Mouse (Mus musculus) megakaryocyte, embryonic 14.5 days (primary cell): ENCODE measurements at regions not wholly inside any gene's neighbourhood (a gene's known extent, or its start where the extent isn't known, plus 50 kb on each side); places are given as distances from the start of the nearest gene placed in this dataset.

Source experiments
- H3K27me3 ChIP-seq: replicated peaks from 2 replicates; pipeline ENCODE3; 2012; ENCODE audit warnings: inconsistent platforms
- H3K36me3 ChIP-seq: replicated peaks from 2 replicates; pipeline ENCODE3; 2012; ENCODE audit warnings: low read length, inconsistent platforms, mixed read lengths
- H3K4me1 ChIP-seq: 2 replicates; pipeline ENCODE4 v1.6.1; 2012; ENCODE audit warnings: inconsistent platforms
- H3K4me3 ChIP-seq: replicated peaks from 2 replicates; pipeline ENCODE3; 2012; ENCODE audit warnings: moderate library complexity, mild to moderate bottlenecking, inconsistent platforms
- H3K9me3 ChIP-seq: 2 replicates; pipeline ENCODE4 v1.6.1; 2012; ENCODE audit warnings: inconsistent platforms
- FLI1 ChIP-seq: IDR thresholded peaks from 2 replicates; pipeline ENCODE4 v1.6.1; 2012; ENCODE audit warnings: low read length, inconsistent platforms, mixed read lengths
- GATA1 ChIP-seq: IDR thresholded peaks from 3 replicates; pipeline ENCODE4 v1.6.1; 2012; ENCODE audit warnings: mixed read lengths, low read length, inconsistent platforms, borderline replicate concordance

DNA sequence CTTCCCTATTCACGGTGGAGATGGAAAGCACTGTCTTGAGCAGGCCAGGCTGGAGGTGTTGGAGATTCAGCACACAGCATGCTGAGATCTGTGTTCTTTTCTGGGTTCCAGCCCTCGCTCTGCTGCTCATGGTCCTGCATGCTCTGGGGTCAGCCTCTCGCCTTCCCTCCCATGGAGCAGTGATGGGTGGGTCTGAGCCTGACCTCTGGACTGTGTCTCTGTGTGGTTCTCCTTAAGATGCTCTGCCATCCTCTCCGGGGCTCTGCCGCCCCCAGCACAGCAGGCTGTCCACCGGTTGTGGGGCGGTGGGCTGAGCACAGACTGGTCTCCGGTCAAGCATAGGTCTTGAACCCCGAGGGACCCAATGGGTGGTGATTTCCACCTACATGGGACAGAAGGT is 57.7 kb upstream of the Lemd2 start:
- H3K4me3 ChIP-seq, result no peak overlapping the region
- H3K9me3 ChIP-seq, result peaks cover 28% of the 10 kb centered on the region
- no peak for TF ChIP-seq GATA1
- no peak for TF ChIP-seq FLI1
- H3K36me3 ChIP-seq, result no peaks in the 10 kb centered on the region
- no peaks in the 10 kb centered on the region for H3K4me1 ChIP-seq
- H3K27me3 ChIP-seq, result peaks cover 12% of the 10 kb centered on the region

DNA sequence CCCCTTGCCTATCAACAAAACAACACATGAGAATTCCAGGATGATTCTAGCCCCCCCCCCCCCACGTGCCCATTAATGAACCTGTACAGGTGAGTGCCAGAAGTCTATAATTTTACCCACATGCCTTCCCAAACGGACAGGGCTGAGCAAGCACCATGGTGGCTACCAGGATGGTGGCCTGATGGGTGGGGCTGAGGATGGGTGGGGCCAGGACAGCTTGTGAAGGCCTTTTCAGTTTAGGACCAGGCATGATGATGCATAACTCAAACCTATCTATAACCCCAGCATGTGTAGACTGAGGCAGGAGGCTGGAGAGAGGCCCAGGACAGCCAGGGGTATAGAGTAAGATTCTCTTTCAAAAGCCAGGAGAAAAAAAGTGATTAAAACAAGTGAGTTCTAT is 57.0 kb upstream of the Lemd2 start:
- H3K27me3 ChIP-seq, result peaks cover 20% of the 10 kb centered on the region
- H3K36me3 ChIP-seq, result no peaks in the 10 kb centered on the region
- no peak overlapping the region for H3K4me3 ChIP-seq
- no peaks in the 10 kb centered on the region for H3K4me1 ChIP-seq
- peaks cover 33% of the 10 kb centered on the region for H3K9me3 ChIP-seq
- no peak for TF ChIP-seq FLI1
- TF ChIP-seq GATA1, result no peak

DNA sequence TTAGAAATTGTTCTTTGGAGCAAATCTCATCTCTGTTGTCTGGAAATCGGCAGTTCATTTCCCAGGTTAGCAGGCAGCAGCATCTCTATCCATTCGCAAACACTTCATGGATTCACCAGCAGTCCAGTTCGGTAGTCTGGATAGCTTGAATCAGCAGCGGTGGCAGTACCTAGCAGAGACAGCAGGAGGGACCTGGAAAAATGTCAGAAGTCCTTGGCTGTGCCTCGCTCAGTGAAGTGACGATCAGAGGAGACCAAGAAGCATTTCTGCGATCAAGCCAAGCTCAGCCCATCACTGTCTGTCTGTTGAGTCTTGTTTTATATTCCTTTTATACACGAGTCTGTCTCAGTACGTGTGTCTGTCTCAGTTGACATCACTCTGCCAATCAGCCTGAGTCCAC is 55.8 kb upstream of the Lemd2 start:
- peaks cover 38% of the 10 kb centered on the region for H3K9me3 ChIP-seq

DNA sequence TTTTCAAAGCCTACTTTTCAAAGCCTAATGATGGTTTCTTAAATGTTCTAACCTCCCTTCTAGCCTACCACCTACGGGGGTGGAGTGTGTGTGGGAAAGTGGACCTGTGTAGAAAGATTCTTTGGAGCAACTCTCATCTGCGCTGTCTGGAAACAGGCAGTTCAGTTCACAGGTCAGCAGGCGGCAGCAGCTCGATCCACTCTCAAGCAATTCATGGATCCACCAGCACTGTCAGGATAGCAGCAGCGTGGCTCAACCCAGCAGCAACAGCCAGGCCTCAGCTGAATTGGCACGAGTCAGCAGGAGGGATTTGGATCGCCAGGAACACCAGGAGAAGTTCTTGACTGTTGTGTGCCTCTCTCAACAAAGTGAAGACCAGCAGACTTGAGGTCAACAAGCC is 53.1 kb upstream of the Lemd2 start:
- no peaks in the 10 kb centered on the region for H3K4me1 ChIP-seq
- peaks cover 34% of the 10 kb centered on the region for H3K27me3 ChIP-seq
- no peak overlapping the region for H3K4me3 ChIP-seq
- no peak for TF ChIP-seq FLI1
- peaks cover 38% of the 10 kb centered on the region for H3K9me3 ChIP-seq
- no peaks in the 10 kb centered on the region for H3K36me3 ChIP-seq

More for the DNA sequence above, 55.8 kb upstream of the Lemd2 start:
- Histone ChIP-seq H3K36me3 (no peaks in the 10 kb centered on the region), H3K4me1 (no peaks in the 10 kb centered on the region), H3K4me3 (no peak overlapping the region), H3K27me3 (peaks cover 27% of the 10 kb centered on the region)
- no peak for TF ChIP-seq GATA1
- no peak for TF ChIP-seq FLI1

DNA sequence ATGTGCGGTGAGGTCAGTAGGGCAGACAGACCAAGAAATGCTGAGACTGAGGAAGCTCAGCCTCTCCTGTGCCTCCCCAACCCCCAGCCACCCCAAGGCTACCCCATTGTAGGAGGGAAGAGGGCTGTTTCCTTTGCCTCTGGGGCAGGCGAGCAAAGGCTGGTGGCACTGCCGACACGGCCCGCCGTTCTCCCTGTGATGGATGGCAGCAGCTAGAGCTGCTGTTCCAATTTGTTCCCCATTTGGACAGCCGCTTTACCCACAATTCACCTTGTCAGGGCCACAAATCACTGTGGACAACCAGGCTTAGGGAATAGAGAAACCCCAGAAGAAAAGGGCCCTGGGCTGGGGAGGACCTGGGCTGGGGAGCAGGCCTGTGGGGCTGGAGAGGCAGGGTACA is 51.5 kb upstream of the Lemd2 start:
- TF ChIP-seq GATA1 (no peak), FLI1 (no peak)
- H3K4me1 ChIP-seq, result no peaks in the 10 kb centered on the region
- H3K36me3 ChIP-seq, result no peaks in the 10 kb centered on the region
- peaks cover 32% of the 10 kb centered on the region for H3K27me3 ChIP-seq
- peaks cover 32% of the 10 kb centered on the region for H3K9me3 ChIP-seq
- H3K4me3 ChIP-seq, result no peak overlapping the region
